Mouse (Mus musculus) neural tube, embryonic 11.5 days (tissue): ENCODE results near the gene Bmp7. TPM values are rescaled to one million over a fixed set of nuclear protein-coding genes. Genes with fewer than 3 reads are reported as not detected.

Experiments used
- ATAC-seq: fragments of 200-750 bp; cut with Nextera tagmentation; 2 replicates; pipeline ENCODE4 v1.8.0; 2017; ENCODE audit warnings: moderate number of reproducible peaks, mild to moderate bottlenecking, moderate TSS enrichment, moderate library complexity; ENCODE audit not compliant: insufficient read depth, low FRiP score, low TSS enrichment
- DNase-seq: peaks from one replicate; pipeline ENCODE4 v3.0.0-alpha.2; 2015; ENCODE audit warnings: low spot score
- H3K27ac ChIP-seq: fragments of 300-500 bp; sonication (generic); 2 replicates; pipeline ENCODE4 v1.5.1; 2014; ENCODE audit warnings: low read depth, mild to moderate bottlenecking, low read length
- H3K27me3 ChIP-seq: fragments of 300-500 bp; sonication (generic); 2 replicates; pipeline ENCODE4 v1.6.1; 2014; ENCODE audit warnings: mild to moderate bottlenecking, low read length, mixed read lengths; ENCODE audit not compliant: control insufficient read depth, insufficient read depth
- H3K36me3 ChIP-seq: fragments of 300-500 bp; sonication (generic); 2 replicates; pipeline ENCODE4 v1.6.1; 2014; ENCODE audit warnings: mild to moderate bottlenecking, low read length, moderate library complexity, mixed read lengths; ENCODE audit not compliant: control insufficient read depth, insufficient read depth
- H3K4me1 ChIP-seq: fragments of 300-500 bp; sonication (generic); 2 replicates; pipeline ENCODE4 v1.6.1; 2014; ENCODE audit warnings: low read length, mixed read lengths; ENCODE audit not compliant: control insufficient read depth, insufficient read depth
- H3K4me2 ChIP-seq: fragments of 300-500 bp; sonication (generic); 2 replicates; pipeline ENCODE4 v1.6.1; 2014; ENCODE audit warnings: low read depth, mild to moderate bottlenecking, moderate library complexity
- H3K4me3 ChIP-seq: fragments of 300-500 bp; sonication (generic); 2 replicates; pipeline ENCODE4 v1.5.1; 2014; ENCODE audit warnings: low read depth, low read length
- H3K9ac ChIP-seq: fragments of 300-500 bp; sonication (generic); 2 replicates; pipeline ENCODE4 v1.6.1; 2014; ENCODE audit warnings: mild to moderate bottlenecking, low read length
- H3K9me3 ChIP-seq: fragments of 300-500 bp; sonication (generic); 2 replicates; pipeline ENCODE4 v1.6.1; 2016; ENCODE audit warnings: low read length; ENCODE audit not compliant: control insufficient read depth
- WGBS: fragments of 180-500 bp; shearing (Covaris S2); extraction: QIAGEN DNeasy Blood & Tissue Kit; methylation state at CpG from one replicate; pipeline ENCODE4 v1.1.7; 2014; 5-methylcytosine and 5-hydroxymethylcytosine counted together
- polyA plus RNA-seq: library from polyadenylated mRNA; unstranded; fragments of >200 nt; fragmentation: Nextera tagmentation; extraction: Ambion mirVana; gene quantifications from 2 replicates; pipeline ENCODE4 v1.2.1, GENCODE M21; 2014

Bmp7 gene
- polyA plus RNA-seq, 1 experiment from 2014 or later, result 17.0 TPM

- no peak overlapping the region for H3K27ac ChIP-seq
- no peaks in the 10 kb centered on the region for H3K9me3 ChIP-seq
- no peak overlapping the region for H3K4me2 ChIP-seq
- DNase-seq, result no peak
- no peaks in the 10 kb centered on the region for H3K36me3 ChIP-seq
- peaks cover 11% of the 10 kb centered on the region; the same call in 1 of the 2 replicates for H3K4me1 ChIP-seq
- no peak overlapping the region for H3K9ac ChIP-seq
- H3K4me3 ChIP-seq, result no peak overlapping the region
- WGBS, result 50% methylated on average over 7 of the region's 7 CpGs
- no peaks in the 10 kb centered on the region for H3K27me3 ChIP-seq
- no peak for ATAC-seq
Observed at GRCm38 (mm10) chr2:172974701-172975100, 34.6 kb upstream of the Bmp7 start.

DNA sequence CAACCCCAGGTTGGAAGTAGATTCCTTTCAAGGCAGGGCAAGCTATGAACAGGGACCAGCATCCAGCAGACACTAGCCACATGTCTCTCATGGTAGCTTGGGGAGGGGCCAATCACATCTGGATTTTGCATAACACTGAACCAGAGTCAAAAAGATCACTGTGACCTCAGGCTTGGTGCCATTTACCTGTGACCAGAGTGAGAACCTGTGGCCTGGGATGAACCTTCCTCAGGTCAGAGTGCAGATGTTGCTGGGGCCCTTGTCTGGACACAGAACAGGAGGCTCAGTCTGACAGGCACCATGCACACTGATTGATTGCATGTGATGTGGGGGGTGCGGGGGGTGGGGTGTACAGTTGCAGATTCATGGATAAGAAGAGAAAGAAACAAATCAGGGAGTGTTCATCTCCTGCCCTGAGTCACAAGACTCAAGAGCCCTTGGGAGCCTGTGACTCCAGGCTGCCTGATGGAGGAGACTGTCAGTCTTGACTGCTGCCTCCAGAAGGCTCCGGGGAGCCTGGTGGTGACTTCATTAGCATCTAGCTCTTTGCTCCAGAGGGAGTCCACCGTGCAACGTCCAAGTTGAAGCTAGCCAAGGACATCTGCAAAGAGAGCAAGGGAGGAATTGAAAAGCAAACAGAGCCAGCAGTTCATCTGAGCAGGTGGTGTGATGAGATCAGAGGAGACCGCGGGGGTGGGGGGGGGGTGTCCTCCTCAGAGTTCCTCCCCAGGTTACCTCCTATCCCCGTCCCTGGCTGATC is 33.9 kb upstream of the Bmp7 start:
- 28% methylated on average over 7 of the region's 7 CpGs for WGBS
- no peak for DNase-seq

DNA sequence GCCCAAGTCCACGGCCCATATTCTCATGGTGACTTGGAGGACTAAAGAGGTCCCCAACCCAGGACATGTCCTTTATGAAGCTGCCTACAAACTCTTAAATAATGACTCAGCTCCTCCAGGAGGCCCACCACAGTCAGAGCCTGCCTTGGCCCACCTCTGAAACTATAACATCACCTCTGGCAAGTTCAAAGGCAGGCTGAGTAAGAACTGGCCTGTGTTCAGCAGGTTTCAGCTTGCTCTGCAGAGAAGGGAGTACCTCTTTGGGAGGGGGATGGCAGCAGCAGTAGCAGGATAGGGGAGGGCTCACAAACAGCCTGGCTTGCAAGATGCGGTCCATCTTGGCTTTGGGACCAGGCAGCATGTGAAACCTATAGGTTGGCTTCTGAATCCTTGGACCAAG is 31.7 kb upstream of the Bmp7 start:
- WGBS, result 93% methylated on average over 2 of the region's 2 CpGs
- Histone ChIP-seq H3K4me2 (no peak overlapping the region), H3K27me3 (no peaks in the 10 kb centered on the region), H3K36me3 (no peaks in the 10 kb centered on the region), H3K4me3 (no peak overlapping the region), H3K9me3 (no peaks in the 10 kb centered on the region), H3K9ac (no peak overlapping the region), H3K4me1 (peaks cover 4% of the 10 kb centered on the region; the same call in 1 of the 2 replicates), H3K27ac (no peak overlapping the region)
- no peak for DNase-seq
- ATAC-seq, result no peak

More for the DNA sequence above, 33.9 kb upstream of the Bmp7 start:
- Histone ChIP-seq H3K4me3 (no peak overlapping the region), H3K27ac (no peak overlapping the region), H3K4me1 (peaks cover 11% of the 10 kb centered on the region; the same call in 1 of the 2 replicates), H3K27me3 (no peaks in the 10 kb centered on the region), H3K9ac (no peak overlapping the region), H3K9me3 (no peaks in the 10 kb centered on the region), H3K36me3 (no peaks in the 10 kb centered on the region), H3K4me2 (no peak overlapping the region)
- no peak for ATAC-seq

DNA sequence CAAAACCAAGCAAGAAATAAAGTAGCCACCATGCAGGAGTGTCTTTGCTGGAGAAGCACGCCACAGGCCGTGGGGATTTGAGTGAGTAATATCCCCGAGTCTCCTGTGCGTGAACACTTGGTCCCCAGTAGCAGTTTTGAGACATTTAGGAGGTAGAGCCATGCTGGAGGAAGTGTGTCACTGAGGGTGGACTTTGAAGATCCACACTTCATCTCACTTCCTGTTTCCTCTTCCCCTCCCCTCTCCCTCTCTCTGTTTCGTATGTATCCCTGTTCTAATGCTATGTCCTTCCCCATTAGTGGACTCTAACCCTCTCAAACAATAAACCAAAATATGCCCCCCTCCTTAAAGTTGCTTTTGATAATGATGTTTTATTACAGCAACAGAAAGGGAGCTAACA is 26.4 kb upstream of the Bmp7 start:
- Histone ChIP-seq H3K4me1 (no peaks in the 10 kb centered on the region), H3K27ac (no peak overlapping the region), H3K4me2 (no peak overlapping the region), H3K4me3 (no peak overlapping the region), H3K27me3 (no peaks in the 10 kb centered on the region), H3K36me3 (no peaks in the 10 kb centered on the region), H3K9ac (no peak overlapping the region), H3K9me3 (no peaks in the 10 kb centered on the region)
- no peak for ATAC-seq
- no peak for DNase-seq
- 83% methylated on average over 5 of the region's 5 CpGs for WGBS

DNA sequence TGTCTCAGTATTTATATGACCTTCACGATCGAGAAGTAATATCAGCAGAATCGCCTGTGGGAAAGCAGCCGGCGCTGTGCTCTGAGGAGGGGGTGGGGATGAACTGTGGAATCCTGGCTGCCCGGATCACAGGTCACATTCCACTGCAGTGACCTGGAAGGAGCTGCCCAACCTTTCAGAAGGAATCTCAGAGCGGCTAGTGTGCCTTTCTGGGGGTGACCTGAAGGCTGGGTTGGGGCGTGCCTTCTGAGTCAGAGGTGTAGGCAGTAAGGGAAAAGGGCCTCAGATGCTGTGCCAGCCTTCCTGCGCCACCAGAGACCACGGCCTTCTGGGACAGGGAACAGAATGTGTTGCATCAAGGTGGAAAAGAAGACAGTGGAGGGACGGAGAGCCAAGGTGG is 25.1 kb upstream of the Bmp7 start:
- Histone ChIP-seq H3K4me1 (no peaks in the 10 kb centered on the region), H3K4me3 (no peak overlapping the region), H3K9ac (no peak overlapping the region), H3K9me3 (no peaks in the 10 kb centered on the region), H3K4me2 (no peak overlapping the region), H3K27me3 (no peaks in the 10 kb centered on the region), H3K36me3 (no peaks in the 10 kb centered on the region), H3K27ac (no peak overlapping the region)
- 54% methylated on average over 11 of the region's 11 CpGs for WGBS
- no peak for ATAC-seq
- DNase-seq, result no peak

- DNase-seq, result no peak
- Histone ChIP-seq H3K9me3 (peaks cover 8% of the 10 kb centered on the region), H3K4me2 (no peak overlapping the region), H3K36me3 (no peaks in the 10 kb centered on the region), H3K4me3 (no peak overlapping the region), H3K4me1 (peaks cover 7% of the 10 kb centered on the region; the same call in 1 of the 2 replicates), H3K9ac (no peak overlapping the region), H3K27me3 (no peaks in the 10 kb centered on the region), H3K27ac (no peak overlapping the region)
- no peak for ATAC-seq
- WGBS, result 60% methylated on average over 6 of the region's 6 CpGs
Observed at GRCm38 (mm10) chr2:172961211-172961610, 21.1 kb upstream of the Bmp7 start.

- peaks cover 7% of the 10 kb centered on the region; the same call in 1 of the 2 replicates for H3K4me1 ChIP-seq
- no peak overlapping the region for H3K9ac ChIP-seq
- DNase-seq, result no peak
- no peak for ATAC-seq
- WGBS, result 90% methylated on average over 3 of the region's 3 CpGs
- peaks cover 10% of the 10 kb centered on the region for H3K9me3 ChIP-seq
- no peaks in the 10 kb centered on the region for H3K27me3 ChIP-seq
- no peak overlapping the region for H3K4me2 ChIP-seq
- no peaks in the 10 kb centered on the region for H3K36me3 ChIP-seq
- H3K4me3 ChIP-seq, result no peak overlapping the region
- no peak overlapping the region for H3K27ac ChIP-seq
Observed at GRCm38 (mm10) chr2:172960350-172960749, 20.2 kb upstream of the Bmp7 start.

DNA sequence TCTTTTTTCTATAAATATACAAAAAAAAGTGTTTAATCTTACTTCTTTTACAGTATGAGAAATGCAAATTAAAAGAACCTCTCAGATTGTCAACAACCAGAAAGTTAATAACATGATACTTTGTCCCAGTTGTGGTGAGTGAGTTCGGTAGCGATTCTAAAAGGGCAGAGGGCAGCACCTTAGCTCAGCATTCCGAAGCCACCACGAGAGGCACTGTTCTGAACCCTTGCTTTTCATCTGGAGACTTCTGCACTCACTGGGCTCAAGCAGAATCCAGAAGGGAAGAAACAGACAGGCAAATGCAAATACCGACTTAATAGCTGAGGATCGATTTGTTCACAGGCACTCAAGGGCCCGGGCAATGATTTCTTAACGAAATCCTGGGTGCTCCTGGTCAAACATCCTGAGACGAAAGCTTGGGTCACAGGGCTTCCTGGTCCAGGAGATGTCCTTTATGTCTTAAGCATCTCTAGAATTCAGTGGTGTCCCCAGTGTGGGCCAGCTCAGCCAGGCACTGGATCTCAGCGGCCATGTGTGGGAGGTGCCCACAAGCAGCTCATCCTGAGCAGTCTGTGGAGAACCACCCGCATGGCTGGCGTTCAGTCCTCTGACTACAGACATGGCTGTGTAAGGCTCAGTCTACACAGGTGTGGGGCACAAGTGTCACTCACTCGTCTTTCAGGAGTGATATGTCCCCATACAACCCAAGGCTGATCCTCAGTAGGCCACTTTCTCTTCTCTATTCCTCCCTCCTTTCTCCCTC is 19.1 kb upstream of the Bmp7 start:
- H3K9me3 ChIP-seq, result peaks cover 10% of the 10 kb centered on the region
- DNase-seq (no peak), ATAC-seq (no peak)
- H3K4me2 ChIP-seq, result no peak overlapping the region
- no peaks in the 10 kb centered on the region for H3K27me3 ChIP-seq
- H3K4me3 ChIP-seq, result no peak overlapping the region
- H3K36me3 ChIP-seq, result no peaks in the 10 kb centered on the region
- peak overlapping the region; percentile 18; the same call in 1 of the 2 replicates for H3K9ac ChIP-seq
- 53% methylated on average over 13 of the region's 13 CpGs for WGBS
- peaks cover 7% of the 10 kb centered on the region; the same call in 1 of the 2 replicates for H3K4me1 ChIP-seq
- H3K27ac ChIP-seq, result no peak overlapping the region
